Mouse (Mus musculus) frontal cortex, adult 2 months (tissue): Measurements from ENCODE around the gene Igf1r. TPM values are rescaled to one million over a fixed set of nuclear protein-coding genes. Genes with fewer than 3 reads are reported as not detected.

ENCODE experiments used
- DNase-seq, 2 experiments: peaks; one replicate each; pipeline ENCODE4 v3.0.0; 2022; ENCODE audit warnings: low spot score in 1 of 2; ENCODE audit errors: extremely low spot score in 1 of 2
- polyA plus RNA-seq: library from polyadenylated mRNA; depleted of rRNA; stranded (reverse); fragments of >200 nt; gene quantifications from 2 replicates; pipeline ENCODE4 v1.2.3, GENCODE M21; 2012

Igf1r gene
- polyA plus RNA-seq, 1 experiment = 24.4 TPM

DNA sequence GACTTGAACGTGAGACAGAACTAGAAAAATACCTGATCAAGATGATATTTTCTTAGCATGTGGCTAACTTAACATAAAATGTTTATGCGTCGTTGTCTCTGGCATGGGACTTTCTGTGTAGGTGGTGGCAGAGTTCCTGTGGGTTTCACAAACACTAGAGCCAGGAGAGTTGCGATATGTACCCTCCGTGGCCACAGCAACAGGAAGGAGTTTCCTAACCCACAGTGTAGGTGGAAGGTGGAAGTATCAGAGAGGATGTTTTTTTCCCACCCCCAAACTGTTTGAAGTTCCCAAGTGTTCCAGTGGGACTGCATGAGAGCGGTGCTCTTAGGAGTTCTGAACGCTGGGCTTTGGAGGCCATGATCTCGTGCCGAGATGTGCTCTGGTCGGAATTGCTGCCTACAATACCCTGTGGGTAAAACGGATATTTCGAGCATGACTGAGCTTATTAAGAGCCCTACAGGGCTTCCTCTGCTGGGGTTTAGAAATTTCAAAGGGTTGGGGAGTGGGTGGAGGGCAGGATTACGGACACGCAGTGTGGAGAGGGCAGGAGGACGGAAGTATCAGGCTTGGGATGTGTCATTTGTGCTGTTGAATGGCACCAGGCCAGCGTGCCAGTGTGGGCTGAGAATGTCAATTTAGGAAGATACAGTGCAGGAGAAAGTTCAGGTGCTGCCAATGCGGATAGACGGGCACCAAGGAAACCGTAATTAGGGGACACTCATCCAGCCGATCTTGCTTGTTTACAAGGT is 195.8 kb downstream of the Igf1r start:
- no peak for DNase-seq

GRCm38 (mm10) chr7:68151892-68152291 is 199.3 kb downstream of the Igf1r start:
- no peak for DNase-seq

DNA sequence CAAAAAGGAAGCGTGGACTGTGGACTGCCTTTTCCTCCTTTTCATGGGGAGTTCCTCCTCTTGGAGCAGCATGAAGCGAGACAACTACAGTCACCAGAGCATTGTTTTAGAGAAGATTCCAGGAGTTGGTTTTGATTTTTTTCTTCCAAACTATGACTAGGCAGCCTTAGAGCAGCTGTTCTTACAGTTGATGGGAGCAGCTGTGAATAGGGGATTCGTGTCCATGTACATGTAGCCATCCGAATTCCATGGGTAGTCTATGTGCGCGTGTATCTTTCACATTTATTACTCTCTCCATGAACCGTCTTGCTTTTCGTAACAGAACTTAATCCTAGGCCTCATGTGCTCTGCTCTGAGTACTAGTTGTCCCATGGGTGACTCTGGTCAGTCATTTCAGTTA is 199.8 kb downstream of the Igf1r start:
- no peak for DNase-seq

- DNase-seq = peak in 1 of 2 experiments; percentile 37
Observed at GRCm38 (mm10) chr7:68153269-68153668, 200.6 kb downstream of the Igf1r start.

- DNase-seq = peak in 1 of 2 experiments; percentile 48
Observed at GRCm38 (mm10) chr7:68154588-68154987, 202.0 kb downstream of the Igf1r start.

DNA sequence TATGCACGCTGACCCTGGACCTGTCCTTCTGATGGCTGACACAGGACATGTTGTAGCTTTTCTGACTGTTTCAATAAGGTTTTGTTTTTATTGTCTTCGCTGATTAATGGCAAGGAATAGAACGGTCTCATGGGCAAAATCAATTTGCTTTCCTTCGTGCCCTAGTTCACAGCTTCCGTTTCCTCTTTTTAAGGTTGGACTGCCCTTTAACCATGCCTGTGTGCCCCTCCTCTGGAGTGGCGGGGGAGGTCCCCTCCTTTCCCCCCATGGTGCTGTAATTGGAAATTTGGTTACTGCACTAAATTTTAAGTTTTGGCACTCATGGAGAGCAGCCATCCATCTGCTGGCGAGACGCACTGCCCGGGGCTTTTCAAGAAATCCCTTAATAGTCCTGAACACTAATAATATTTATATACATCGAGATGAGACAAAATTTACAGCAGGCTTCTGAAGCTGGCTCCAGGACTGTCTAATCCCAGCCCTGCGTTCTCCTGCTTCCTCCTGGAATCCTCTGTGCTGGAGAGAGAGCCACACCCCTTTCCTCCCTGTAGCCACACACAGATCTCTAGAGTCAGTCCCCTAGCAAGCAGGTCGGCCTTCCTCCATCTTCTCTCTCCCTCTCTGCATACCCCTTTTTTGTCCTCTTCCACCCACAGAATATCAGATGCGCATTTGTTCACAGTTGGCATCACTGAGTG is 207.6 kb downstream of the Igf1r start:
- no peak for DNase-seq

- DNase-seq = no peak
Observed at GRCm38 (mm10) chr7:68164074-68164473, 211.4 kb downstream of the Igf1r start.

- no peak for DNase-seq
Observed at GRCm38 (mm10) chr7:68172776-68173175, 220.1 kb downstream of the Igf1r start.

DNA sequence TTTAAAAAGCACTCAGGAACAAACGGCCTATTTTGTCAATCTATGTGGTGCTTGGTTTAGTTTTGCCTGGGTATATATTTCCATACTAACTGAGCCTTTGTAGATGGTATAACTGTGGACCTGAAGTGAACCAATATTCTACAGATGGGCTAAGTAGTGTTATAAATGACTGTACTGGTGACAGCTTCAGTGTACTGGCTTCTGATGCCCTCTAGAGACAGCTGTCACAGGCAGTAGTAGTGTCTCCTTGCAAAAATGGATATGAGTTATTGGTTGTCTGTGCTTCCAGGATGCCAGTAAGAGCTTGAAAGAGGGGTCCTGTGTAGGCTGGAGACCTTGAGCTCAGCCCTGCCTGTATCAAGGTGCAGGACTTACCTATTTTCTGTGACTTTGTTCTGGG is 227.0 kb downstream of the Igf1r start:
- DNase-seq = no peak

DNA sequence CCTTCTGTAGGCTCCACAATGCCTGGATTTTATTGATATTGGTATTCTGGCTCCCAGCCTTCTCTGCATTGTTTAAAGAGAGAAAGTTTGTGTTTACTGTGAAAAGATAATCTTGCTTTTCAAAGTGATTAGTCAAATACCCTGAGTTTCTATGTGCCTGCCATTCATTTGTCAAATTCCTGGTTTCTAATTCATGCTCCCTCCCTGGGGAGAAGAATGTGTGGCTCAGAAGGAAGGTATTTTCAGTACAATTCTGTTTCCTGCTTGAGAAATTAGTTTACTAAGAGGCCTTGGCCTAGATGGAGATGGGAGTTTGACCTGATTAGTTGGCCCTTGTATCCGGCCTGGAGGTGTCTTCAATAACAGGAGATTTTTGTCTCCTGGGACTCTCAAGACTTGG is 228.5 kb downstream of the Igf1r start:
- DNase-seq = no peak

DNA sequence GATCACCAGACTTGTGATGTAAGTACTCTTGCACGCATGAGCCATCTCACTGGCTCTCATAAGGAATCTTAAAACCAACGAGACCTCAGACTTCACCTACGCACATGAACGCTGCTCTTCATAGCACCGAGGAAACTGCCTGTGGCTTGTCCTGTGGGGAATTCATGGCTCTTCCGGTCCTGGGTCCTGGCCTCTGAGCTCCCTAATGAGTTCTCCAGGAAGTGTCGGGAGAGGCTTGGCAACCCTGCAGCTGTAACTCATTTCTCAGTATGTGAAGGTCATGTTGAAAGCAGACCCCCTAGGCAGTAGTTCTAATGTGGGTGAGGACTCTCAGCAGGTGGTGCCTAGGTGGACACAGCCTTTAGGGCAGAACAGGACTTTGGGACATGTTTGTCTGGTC is 229.4 kb downstream of the Igf1r start:
- DNase-seq = no peak

DNA sequence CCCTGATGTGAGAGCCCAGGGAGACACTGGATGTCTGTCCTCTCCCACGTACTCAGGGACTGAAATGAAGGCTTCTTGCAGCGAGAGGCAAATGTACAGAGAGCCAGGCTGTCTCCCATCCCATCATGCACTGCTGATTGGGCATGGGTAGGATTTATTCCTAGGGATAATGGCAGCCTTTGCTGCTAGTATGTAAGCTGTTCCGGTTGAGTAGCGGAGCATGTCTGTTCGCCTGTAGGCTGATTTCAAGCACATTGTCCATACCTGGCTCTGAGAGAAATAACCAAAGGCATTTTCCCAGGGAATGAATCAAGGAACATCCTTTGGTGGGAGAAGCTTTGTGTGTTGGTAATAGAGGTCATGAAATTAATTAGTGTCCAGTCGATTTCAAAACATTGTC is 230.1 kb downstream of the Igf1r start:
- DNase-seq = no peak

DNA sequence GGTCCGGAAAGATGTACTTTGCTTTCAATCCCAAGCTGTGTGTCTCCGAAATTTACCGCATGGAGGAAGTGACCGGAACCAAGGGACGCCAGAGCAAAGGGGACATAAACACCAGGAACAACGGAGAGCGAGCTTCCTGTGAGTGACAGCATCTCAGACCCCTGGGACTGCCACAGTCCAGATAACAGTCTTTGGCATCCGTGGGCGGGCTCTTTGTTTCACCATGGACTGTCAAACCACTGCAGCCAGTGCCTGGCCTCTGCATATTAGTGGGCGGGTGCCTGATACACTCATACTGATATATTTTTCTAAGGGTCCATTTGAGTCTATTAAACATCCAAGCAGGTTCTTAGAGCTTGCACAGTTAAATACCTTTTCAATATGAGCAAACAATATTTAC is 230.8 kb downstream of the Igf1r start:
- DNase-seq = no peak

DNA sequence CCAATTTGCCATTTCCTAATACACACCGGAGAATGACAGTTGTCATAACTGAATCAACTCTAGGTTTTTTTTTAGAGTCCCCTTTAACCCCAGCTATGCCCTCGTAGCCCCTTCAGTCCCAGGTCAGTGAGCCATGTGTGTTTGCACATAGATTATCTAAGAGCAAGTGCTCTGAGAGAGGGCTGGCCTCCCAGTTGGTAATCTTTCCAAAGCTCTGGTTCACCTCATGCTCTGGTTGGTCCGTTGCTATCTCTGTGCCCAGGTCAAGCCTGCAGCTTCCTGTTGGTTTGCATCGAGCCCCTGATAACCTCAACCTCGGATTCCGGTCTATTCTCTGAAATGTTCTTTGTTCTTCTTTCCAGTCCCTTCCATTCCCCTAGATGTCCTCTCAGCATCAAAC is 236.6 kb downstream of the Igf1r start:
- DNase-seq = no peak

GRCm38 (mm10) chr7:68189691-68190456 is 237.2 kb downstream of the Igf1r start:
- DNase-seq = no peak

GRCm38 (mm10) chr7:68193958-68194695 is 241.5 kb downstream of the Igf1r start:
- no peak for DNase-seq

- DNase-seq = no peak
Observed at GRCm38 (mm10) chr7:68199609-68200008, 247.0 kb downstream of the Igf1r start.

DNA sequence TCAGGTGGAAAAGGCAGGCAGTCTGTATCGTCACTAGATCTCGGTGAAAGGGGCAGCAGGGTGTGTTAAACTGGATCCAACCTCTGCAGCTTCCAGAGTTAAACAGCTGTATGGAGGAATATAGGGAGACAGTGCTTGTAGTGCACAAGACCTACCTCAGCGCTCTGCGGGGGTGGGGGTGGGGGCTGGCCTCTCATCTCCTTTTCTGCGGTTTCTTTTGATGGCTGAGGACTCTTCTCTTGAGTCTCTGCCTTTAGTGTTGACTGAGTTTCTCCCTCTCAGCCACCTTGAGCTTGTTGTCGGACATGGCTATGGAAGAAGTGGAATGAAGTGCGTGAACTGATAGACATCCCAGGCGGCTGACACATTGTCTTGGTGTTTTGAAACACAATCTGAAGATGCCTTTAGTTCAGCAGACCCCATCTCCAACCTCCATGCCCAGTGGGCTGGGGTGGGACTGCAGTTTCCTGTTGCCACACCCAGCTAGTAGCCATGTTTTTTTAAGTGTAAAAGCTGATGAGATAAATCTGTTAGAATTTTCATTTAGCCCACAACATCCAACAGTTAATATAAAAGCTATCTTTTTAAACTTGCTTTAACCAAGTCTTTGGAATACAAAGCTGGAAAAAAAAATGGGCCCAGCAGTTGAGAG is 253.3 kb downstream of the Igf1r start:
- DNase-seq = no peak

DNA sequence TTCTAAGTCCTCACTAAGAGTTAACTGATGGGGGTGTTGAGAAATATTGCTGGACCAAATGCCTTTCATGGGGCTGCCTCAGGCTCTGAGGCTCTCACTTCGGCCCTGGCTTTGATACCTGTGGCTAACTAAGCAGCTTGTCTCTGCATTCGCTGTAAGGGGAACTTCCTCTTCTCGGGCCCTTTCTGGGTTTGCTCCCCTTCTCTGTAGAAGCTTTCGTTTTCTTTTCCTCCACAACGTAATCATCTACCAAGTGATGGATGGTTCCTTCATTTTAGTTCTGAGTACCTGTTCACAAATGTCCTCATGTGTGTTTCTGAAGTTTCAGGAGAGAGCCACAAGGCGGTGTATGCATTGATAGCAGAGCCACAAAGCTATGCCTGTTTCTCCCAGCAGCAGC is 256.4 kb downstream of the Igf1r start:
- no peak for DNase-seq

DNA sequence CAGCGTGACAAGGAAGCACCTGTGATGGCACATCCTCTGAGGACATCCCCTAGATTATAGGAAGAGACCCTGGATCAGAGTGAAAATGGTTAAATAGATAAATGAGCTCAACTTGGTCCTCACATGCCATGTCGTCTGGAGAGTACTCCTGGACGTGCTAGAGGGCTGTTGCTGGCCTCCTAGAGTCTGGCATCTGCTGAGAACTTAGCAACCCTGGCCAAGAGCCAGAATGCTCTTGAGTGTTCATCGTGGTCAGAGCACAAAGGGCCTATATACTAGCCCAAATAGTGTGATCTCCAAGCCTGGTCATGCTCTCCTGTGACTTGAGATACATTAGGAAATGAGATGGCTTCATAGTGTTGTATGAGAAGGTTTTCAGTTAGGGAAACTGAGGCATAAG is 257.8 kb downstream of the Igf1r start:
- no peak for DNase-seq
